Mouse (Mus musculus) kidney, adult 2 months (tissue): ENCODE data around the gene D1Pas1. TPM values are rescaled to one million over a fixed set of nuclear protein-coding genes. Genes with fewer than 3 reads are reported as not detected.

Experiments
- DNase-seq: peaks from one replicate; pipeline ENCODE4 v3.0.0; 2021
- H3K27ac ChIP-seq: fragments of 200-500 bp; 2 replicates; pipeline ENCODE4 v1.5.1; 2012; ENCODE audit warnings: low read depth, low read length, control low read depth, inconsistent platforms; ENCODE audit not compliant: insufficient read depth
- H3K27me3 ChIP-seq: fragments of 200-500 bp; replicated peaks from 2 replicates; pipeline ENCODE4 v1.6.1; 2012; ENCODE audit warnings: mild to moderate bottlenecking, moderate library complexity, low read length, inconsistent platforms; ENCODE audit not compliant: control insufficient read depth, insufficient read depth
- H3K36me3 ChIP-seq: fragments of 200-500 bp; 2 replicates; pipeline ENCODE4 v1.6.1; 2012; ENCODE audit warnings: mild to moderate bottlenecking, moderate library complexity, low read length, inconsistent platforms; ENCODE audit not compliant: control insufficient read depth, insufficient read depth
- H3K4me1 ChIP-seq: fragments of 200-500 bp; 2 replicates; pipeline ENCODE4 v1.6.1; 2011; ENCODE audit warnings: low read length; ENCODE audit not compliant: control insufficient read depth, insufficient read depth
- H3K4me3 ChIP-seq: fragments of 200-500 bp; 2 replicates; pipeline ENCODE4 v1.5.1; 2011; ENCODE audit warnings: mild to moderate bottlenecking, low read depth, low read length, control low read depth; ENCODE audit not compliant: insufficient read depth
- CTCF ChIP-seq: fragments of 200-500 bp; conservative IDR thresholded peaks from 2 replicates; pipeline ENCODE4 v1.5.1; 2011; ENCODE audit warnings: low read depth, mild to moderate bottlenecking, control low read depth, low read length, moderate library complexity, mixed read lengths; ENCODE audit not compliant: insufficient read depth, insufficient read length
- POLR2A ChIP-seq: fragments of 200-500 bp; IDR thresholded peaks from one replicate; pipeline ENCODE4 v1.6.1; 2011; ENCODE audit warnings: low read depth, low read length, control low read depth
- WGBS: fragments of 180-500 bp; shearing (Covaris S2); methylation state at CpG from one replicate; pipeline ENCODE4 v1.1.7; 2018; 5-methylcytosine and 5-hydroxymethylcytosine counted together
- polyA plus RNA-seq: library from polyadenylated mRNA; depleted of rRNA; stranded (reverse); fragments of >200 nt; gene quantifications from 2 replicates; pipeline ENCODE4 v1.2.3, GENCODE M21; 2012; rRNA removed

D1Pas1 gene
- 0.05 TPM in 1 of 2 replicates, not detected in the other for polyA plus RNA-seq

- H3K4me1 ChIP-seq: no peaks in the 10 kb centered on the region
- TF ChIP-seq POLR2A (no peak), CTCF (no peak)
- no peak for DNase-seq
- WGBS: 82% methylated on average over 53 of the region's 53 CpGs
- no peaks in the 10 kb centered on the region for H3K27me3 ChIP-seq
- H3K27ac ChIP-seq: no peak within 1 kb of the TSS
- no peaks in the 10 kb centered on the region for H3K36me3 ChIP-seq
- no peak within 1 kb of the TSS for H3K4me3 ChIP-seq
These were observed at the start of gene D1Pas1 for GRCm38 (mm10) chr1:186967201-186967812. TSS of gene D1Pas1 (plus strand) at chr1:186967416.

GRCm38 (mm10) chr1:186922489-186923370, 44.5 kb upstream of the D1Pas1 start:
- H3K27ac ChIP-seq: no peak overlapping the region
- no peak for TF ChIP-seq POLR2A
- TF ChIP-seq CTCF: no peak
- no peaks in the 10 kb centered on the region for H3K36me3 ChIP-seq
- WGBS: 38% methylated on average over 17 of the region's 17 CpGs
- H3K4me1 ChIP-seq: no peaks in the 10 kb centered on the region
- no peak for DNase-seq
- H3K27me3 ChIP-seq: no peaks in the 10 kb centered on the region; the same call in 1 of the 2 replicates
- H3K4me3 ChIP-seq: no peak overlapping the region

- Histone ChIP-seq H3K27me3 (no peaks in the 10 kb centered on the region; the same call in 1 of the 2 replicates), H3K36me3 (no peaks in the 10 kb centered on the region), H3K27ac (no peak overlapping the region), H3K4me3 (no peak overlapping the region), H3K4me1 (no peaks in the 10 kb centered on the region)
- TF ChIP-seq CTCF (no peak), POLR2A (no peak)
- WGBS: 61% methylated on average over 12 of the region's 12 CpGs
- no peak for DNase-seq
These were observed 43.2 kb upstream of the D1Pas1 start for GRCm38 (mm10) chr1:186924027-186924426.

GRCm38 (mm10) chr1:186925411-186925810, 41.8 kb upstream of the D1Pas1 start:
- Histone ChIP-seq H3K27me3 (no peaks in the 10 kb centered on the region; the same call in 1 of the 2 replicates), H3K27ac (no peak overlapping the region), H3K4me3 (no peak overlapping the region), H3K36me3 (no peaks in the 10 kb centered on the region), H3K4me1 (no peaks in the 10 kb centered on the region)
- 25% methylated on average over 9 of the region's 9 CpGs for whole genome bisulfite sequencing
- DNase-seq: no peak
- TF ChIP-seq POLR2A: no peak
- TF ChIP-seq CTCF: no peak

GRCm38 (mm10) chr1:186926316-186926949, 40.8 kb upstream of the D1Pas1 start:
- Histone ChIP-seq H3K36me3 (no peaks in the 10 kb centered on the region), H3K4me3 (no peak overlapping the region), H3K27me3 (no peaks in the 10 kb centered on the region; the same call in 1 of the 2 replicates), H3K27ac (no peak overlapping the region), H3K4me1 (no peaks in the 10 kb centered on the region)
- DNase-seq: no peak
- TF ChIP-seq CTCF (no peak), POLR2A (no peak)
- 62% methylated on average over 8 of the region's 8 CpGs for WGBS

- Histone ChIP-seq H3K36me3 (no peaks in the 10 kb centered on the region), H3K27me3 (no peaks in the 10 kb centered on the region; the same call in 1 of the 2 replicates), H3K27ac (no peak overlapping the region), H3K4me3 (no peak overlapping the region), H3K4me1 (no peaks in the 10 kb centered on the region)
- TF ChIP-seq CTCF (no peak), POLR2A (no peak)
- no peak for DNase-seq
- 74% methylated on average over 6 of the region's 6 CpGs for WGBS
These were observed 40.3 kb upstream of the D1Pas1 start for GRCm38 (mm10) chr1:186926950-186927316.
